Mouse (Mus musculus): Measurements from ENCODE around the gene Gm4305.
"Not testable (repeated sequence)": the region's sequence is repeated elsewhere in the genome, so short reads cannot be mapped to it uniquely, and the experiment has no call there.

Gm4305 gene

GRCm38 (mm10) chr10:100350793-100351192, at the start of gene Gm4305:
TSS of gene Gm4305 (plus strand) at chr10:100351093.
- DNase-seq = not testable (repeated sequence)

GRCm38 (mm10) chr10:100335376-100335775, 15.5 kb upstream of the Gm4305 start, which contains the start of gene Gm4301:
TSS of gene Gm4301 (plus strand) at chr10:100335676.
- DNase-seq = not testable (repeated sequence)

- DNase-seq = not testable (repeated sequence)
These were observed 10.4 kb upstream of the Gm4305 start, which contains the start of gene Gm4302 for GRCm38 (mm10) chr10:100340536-100340935. TSS of gene Gm4302 (plus strand) at chr10:100340836.

- not testable (repeated sequence) for DNase-seq
These were observed 5.2 kb upstream of the Gm4305 start, which contains the start of gene Gm4303 for GRCm38 (mm10) chr10:100345672-100346071. TSS of gene Gm4303 (plus strand) at chr10:100345972.

GRCm38 (mm10) chr10:100356841-100357240, 5.9 kb downstream of the Gm4305 start:
- DNase-seq = not testable (repeated sequence)

GRCm38 (mm10) chr10:100361038-100361437, 10.1 kb downstream of the Gm4305 start, which contains the start of gene Gm4307:
TSS of gene Gm4307 (plus strand) at chr10:100361338.
- DNase-seq = not testable (repeated sequence)

- not testable (repeated sequence) for DNase-seq
These were observed 31.6 kb downstream of the Gm4305 start, which contains the start of gene Gm4312 for GRCm38 (mm10) chr10:100382460-100382859. TSS of gene Gm4312 (minus strand) at chr10:100382560.
